Mouse (Mus musculus): ENCODE measurements around the gene Smim9. TPM values are rescaled to one million over a fixed set of nuclear protein-coding genes. Genes with fewer than 3 reads are reported as not detected.
A peak's percentile ranks its signal among the peaks of the same experiment; 100 is the strongest.
"Not testable (repeated sequence)": the region's sequence is repeated elsewhere in the genome, so short reads cannot be mapped to it uniquely, and the experiment has no call there.

The Smim9 gene
- total RNA-seq (2021), result not detected
- long read RNA-seq, experiment 1, result 0 reads
- long read RNA-seq, experiment 2, result 0 reads

- DNase-seq (ENCODE audit: low spot score in 2 of 2), result no peak
These were observed at the start of gene Smim9 for GRCm38 (mm10) chrX:75163670-75164069. Gene Smim9 (minus strand): TSS chrX:75163770.

GRCm38 (mm10) chrX:75155576-75156243, 7.9 kb downstream of the Smim9 start:
- DNase-seq (ENCODE audit: low spot score in 2 of 2), result no peak

DNA sequence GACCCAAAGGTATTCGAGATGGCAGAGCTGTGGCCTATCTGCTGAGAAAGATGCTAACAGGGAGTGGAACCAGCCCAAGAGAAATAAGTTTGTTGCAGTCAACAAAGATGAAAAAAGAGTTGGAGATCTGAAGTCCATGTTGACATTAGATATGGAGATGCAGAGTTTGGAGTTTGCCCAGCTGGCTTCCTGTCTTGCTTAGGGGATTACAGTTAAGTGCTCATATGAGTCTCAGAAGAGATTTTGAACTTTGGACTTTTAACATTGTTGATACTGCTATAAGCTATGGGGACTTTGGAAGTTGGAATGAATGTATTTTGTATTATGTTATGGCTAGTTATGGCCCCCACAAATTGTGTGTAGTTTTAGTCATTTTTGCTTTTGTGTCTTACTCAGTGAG, 11.3 kb downstream of the Smim9 start:
- DNase-seq (ENCODE audit: low spot score in 2 of 2), result no peak

DNA sequence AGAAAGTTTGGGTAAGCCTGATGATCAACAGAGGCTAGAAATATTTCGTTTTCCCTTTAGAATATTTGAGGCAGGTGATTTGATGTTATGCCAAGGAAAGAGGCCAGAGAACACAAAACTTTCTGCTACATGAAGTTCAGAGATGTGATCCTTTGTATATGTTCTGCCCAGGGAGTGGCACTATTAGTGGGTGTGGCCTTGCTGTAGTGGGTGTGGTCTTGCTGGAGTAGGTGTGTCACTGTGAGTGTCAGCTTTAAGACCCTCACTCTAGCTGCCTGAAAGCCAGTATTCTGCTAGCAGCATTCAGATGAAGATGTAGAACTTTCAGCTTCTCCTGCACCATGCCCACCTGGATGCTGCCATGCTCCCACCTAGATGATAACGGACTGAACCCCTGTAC, 13.3 kb downstream of the Smim9 start:
- DNase-seq (ENCODE audit: low spot score in 2 of 2), result no peak

- DNase-seq (ENCODE audit: low spot score in 2 of 2), result no peak
These were observed 15.2 kb downstream of the Smim9 start for GRCm38 (mm10) chrX:75148414-75148813.

DNA sequence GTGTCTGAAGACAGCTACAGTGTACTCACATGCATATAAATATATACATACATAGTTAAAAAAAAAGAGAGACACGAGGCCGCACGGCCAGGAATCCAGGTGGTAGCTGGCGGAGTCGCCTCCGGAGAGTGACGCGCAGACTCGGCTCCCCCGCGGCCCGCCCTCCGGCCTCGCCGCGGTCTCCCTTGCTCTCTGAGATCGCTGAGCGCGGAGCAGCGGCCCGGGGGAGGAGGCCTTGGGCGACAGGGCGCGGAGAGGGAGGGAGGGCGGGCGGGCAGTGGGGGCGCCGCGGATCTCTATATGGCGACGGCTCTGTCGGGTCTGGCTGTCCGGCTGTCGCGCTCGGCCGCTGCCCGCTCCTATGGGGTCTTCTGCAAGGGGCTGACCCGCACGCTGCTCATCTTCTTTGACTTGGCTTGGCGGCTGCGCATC, 20.4 kb downstream of the Smim9 start:
- not testable (repeated sequence) for DNase-seq (ENCODE audit: low spot score in 2 of 2)

- no peak for DNase-seq (ENCODE audit: low spot score in 2 of 2)
These were observed 25.4 kb downstream of the Smim9 start for GRCm38 (mm10) chrX:75138182-75138581.

DNA sequence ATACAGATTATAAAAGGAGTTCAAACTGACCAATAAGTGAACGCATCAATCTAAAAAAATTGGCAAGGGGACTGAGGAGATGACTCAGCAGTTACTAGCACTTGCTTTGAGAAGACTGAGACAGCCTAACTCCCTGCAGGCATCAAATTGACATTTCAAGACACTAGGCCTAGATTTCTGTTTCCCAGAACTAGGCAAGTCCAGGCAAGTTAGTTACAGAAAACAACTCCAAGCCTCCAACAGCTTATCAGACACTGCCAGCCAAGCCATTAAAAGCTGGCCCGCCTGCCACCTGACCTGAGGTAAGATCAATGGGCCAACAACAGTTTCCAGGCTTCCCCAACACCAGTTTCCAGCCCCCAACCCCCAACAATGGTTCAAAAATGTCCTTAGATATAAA, 25.8 kb downstream of the Smim9 start:
- DNase-seq (ENCODE audit: low spot score in 2 of 2), result no peak

- no peak for DNase-seq (ENCODE audit: low spot score in 2 of 2)
These were observed 26.6 kb downstream of the Smim9 start for GRCm38 (mm10) chrX:75136938-75137337.

GRCm38 (mm10) chrX:75130467-75131160, 33.0 kb downstream of the Smim9 start, which contains the start of gene Mpp1:
Gene Mpp1 (minus strand): TSS chrX:75131016.
- DNase-seq (ENCODE audit: low spot score in 2 of 2), result peak; percentile 40 to 65

GRCm38 (mm10) chrX:75129474-75129873, 34.1 kb downstream of the Smim9 start:
- no peak for DNase-seq (ENCODE audit: low spot score in 2 of 2)

GRCm38 (mm10) chrX:75128333-75128980, 35.1 kb downstream of the Smim9 start:
- DNase-seq (ENCODE audit: low spot score in 2 of 2), result peak in 1 of 2 experiments; percentile 7

DNA sequence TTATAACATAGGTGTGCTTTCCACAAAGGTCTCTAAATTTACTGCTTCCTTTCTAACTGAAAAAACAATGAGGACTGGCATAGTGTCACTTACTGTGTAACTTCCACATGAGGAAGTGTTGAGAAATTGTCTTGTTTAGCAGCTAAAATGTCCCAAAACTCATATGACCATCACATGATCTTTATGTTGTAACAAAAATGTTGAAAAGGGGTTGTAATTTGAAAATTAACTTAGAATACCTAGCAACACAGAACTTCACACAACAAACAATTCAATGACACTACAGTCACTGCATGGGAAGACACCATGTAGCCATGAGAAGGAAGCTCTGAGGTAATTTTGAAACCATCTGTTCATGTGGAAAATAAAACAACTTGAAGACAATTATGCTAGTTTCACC, 36.7 kb downstream of the Smim9 start:
- no peak for DNase-seq (ENCODE audit: low spot score in 2 of 2)

DNA sequence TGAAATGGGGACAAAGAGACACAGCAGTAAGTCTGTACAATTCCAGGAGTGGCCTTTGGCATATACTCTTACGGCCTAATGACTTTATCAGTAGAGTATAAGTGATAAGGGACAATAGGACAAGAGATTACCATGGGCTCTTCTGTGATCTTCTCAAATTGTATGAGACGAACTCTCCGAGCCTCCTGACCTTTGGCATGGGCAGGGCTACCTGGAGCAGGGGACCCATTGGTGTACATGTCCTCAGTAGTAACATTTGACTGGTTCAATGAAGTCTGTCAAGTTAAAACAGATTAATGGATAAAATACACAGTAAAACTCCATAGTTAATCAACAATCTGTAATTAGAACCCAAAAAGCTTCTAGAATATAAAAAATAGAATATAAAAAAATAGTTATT, 38.0 kb downstream of the Smim9 start:
- DNase-seq (ENCODE audit: low spot score in 2 of 2), result no peak

GRCm38 (mm10) chrX:75115550-75115949, 48.0 kb downstream of the Smim9 start:
- no peak for DNase-seq (ENCODE audit: low spot score in 2 of 2)

DNA sequence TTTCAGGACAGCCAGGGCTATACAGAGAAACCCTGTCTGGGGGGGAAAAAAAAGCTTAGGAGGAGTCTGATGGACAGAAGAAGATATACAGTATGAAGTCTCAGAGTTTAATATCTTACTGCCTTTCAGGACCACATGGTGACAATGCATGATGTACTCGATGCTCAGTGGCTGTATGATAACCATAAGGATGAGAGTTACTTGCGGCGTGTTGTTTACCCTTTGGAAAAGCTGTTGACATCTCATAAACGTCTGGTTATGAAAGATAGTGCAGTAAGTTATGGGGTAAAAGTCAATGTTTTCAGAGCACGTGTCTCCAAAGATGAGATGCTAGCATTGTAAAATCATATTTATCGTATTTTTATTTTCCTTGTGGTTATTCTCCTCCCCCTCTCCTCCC, 61.3 kb downstream of the Smim9 start:
- no peak for DNase-seq (ENCODE audit: low spot score in 2 of 2)

- DNase-seq (ENCODE audit: low spot score in 2 of 2), result no peak
These were observed 64.8 kb downstream of the Smim9 start for GRCm38 (mm10) chrX:75098799-75099198.

- DNase-seq (ENCODE audit: low spot score in 2 of 2), result no peak
These were observed 67.3 kb downstream of the Smim9 start for GRCm38 (mm10) chrX:75096163-75096770.

Data from layer of hippocampus, postnatal 14 days (tissue).